Mouse (Mus musculus) heart, embryonic 11.5 days (tissue): Measurements from ENCODE around the gene BC035947. TPM values are rescaled to one million over a fixed set of nuclear protein-coding genes. Genes with fewer than 3 reads are reported as not detected.
"Not testable (repeated sequence)": the region's sequence is repeated elsewhere in the genome, so short reads cannot be mapped to it uniquely, and the experiment has no call there.

Experiments
- ATAC-seq: fragments of 200-750 bp; cut with Nextera tagmentation; replicated peaks from 2 replicates; pipeline ENCODE4 v1.8.0; 2017; ENCODE audit warnings: moderate library complexity; ENCODE audit not compliant: insufficient number of reproducible peaks, low FRiP score, low TSS enrichment
- H3K27ac ChIP-seq: fragments of 300-500 bp; sonication (generic); 2 replicates; pipeline ENCODE4 v1.5.1; 2014; ENCODE audit warnings: mild to moderate bottlenecking, low read depth, low read length
- H3K27me3 ChIP-seq: fragments of 300-500 bp; sonication (generic); 2 replicates; pipeline ENCODE4 v1.6.1; 2014; ENCODE audit warnings: mild to moderate bottlenecking, low read length, mixed read lengths; ENCODE audit not compliant: control insufficient read depth, insufficient read depth
- H3K36me3 ChIP-seq: fragments of 300-500 bp; sonication (generic); 2 replicates; pipeline ENCODE4 v1.6.1; 2014; ENCODE audit warnings: mild to moderate bottlenecking, low read length, moderate library complexity, mixed read lengths; ENCODE audit not compliant: control insufficient read depth, insufficient read depth
- H3K4me1 ChIP-seq: fragments of 300-500 bp; sonication (generic); 2 replicates; pipeline ENCODE4 v1.6.1; 2014; ENCODE audit warnings: low read length; ENCODE audit not compliant: control insufficient read depth, insufficient read depth
- H3K4me2 ChIP-seq: fragments of 300-500 bp; sonication (generic); 2 replicates; pipeline ENCODE4 v1.6.1; 2014; ENCODE audit warnings: mild to moderate bottlenecking, moderate library complexity
- H3K4me3 ChIP-seq: fragments of 300-500 bp; sonication (generic); 2 replicates; pipeline ENCODE4 v1.5.1; 2014; ENCODE audit warnings: low read depth, low read length
- H3K9ac ChIP-seq: fragments of 300-500 bp; sonication (generic); 2 replicates; pipeline ENCODE4 v1.6.1; 2014; ENCODE audit warnings: mild to moderate bottlenecking, low read depth, low read length, moderate library complexity
- H3K9me3 ChIP-seq: fragments of 300-500 bp; sonication (generic); replicated peaks from 2 replicates; pipeline ENCODE4 v1.6.1; 2016; ENCODE audit warnings: low read length; ENCODE audit not compliant: control insufficient read depth
- WGBS: fragments of 180-500 bp; shearing (Covaris S2); extraction: QIAGEN DNeasy Blood & Tissue Kit; methylation state at CpG from one replicate; pipeline ENCODE4 v1.1.7; 2014; ENCODE audit not compliant: insufficient replicate concordance; 5-methylcytosine and 5-hydroxymethylcytosine counted together
- polyA plus RNA-seq: library from polyadenylated mRNA; unstranded; fragments of >200 nt; fragmentation: Nextera tagmentation; extraction: Ambion mirVana; gene quantifications from 2 replicates; pipeline ENCODE4 v1.2.1, GENCODE M21; 2014

Gene BC035947
- polyA plus RNA-seq, 1 experiment from 2014 or later, result 0.09 TPM

DNA sequence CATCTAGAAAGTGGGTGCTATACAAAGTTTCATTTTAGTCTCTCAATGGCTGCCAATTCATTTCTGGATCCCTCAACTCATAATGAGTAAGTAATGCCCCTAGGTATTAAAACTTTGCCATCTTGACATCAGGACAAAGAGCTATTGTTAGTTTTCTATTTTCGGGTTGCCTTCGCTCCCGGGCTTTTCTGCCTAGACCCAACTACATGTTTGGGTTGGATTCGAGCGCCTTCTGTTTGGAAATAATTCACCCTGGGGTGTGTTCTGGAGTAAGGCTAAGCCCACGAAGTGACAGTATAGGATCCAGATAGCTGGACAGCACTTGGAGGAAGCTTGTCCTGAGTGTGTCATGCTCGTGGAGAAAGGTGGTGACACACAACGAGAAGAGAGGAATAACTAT, 798 bp upstream of the BC035947 start:
- Histone ChIP-seq H3K9me3 (no peaks in the 10 kb centered on the region), H3K27ac (no peak overlapping the region), H3K4me2 (no peak overlapping the region), H3K9ac (no peak overlapping the region), H3K4me1 (no peaks in the 10 kb centered on the region), H3K27me3 (peaks cover 8% of the 10 kb centered on the region), H3K36me3 (no peaks in the 10 kb centered on the region), H3K4me3 (no peak overlapping the region)
- ATAC-seq, result no peak
- 72% methylated on average over 8 of the region's 8 CpGs for WGBS

DNA sequence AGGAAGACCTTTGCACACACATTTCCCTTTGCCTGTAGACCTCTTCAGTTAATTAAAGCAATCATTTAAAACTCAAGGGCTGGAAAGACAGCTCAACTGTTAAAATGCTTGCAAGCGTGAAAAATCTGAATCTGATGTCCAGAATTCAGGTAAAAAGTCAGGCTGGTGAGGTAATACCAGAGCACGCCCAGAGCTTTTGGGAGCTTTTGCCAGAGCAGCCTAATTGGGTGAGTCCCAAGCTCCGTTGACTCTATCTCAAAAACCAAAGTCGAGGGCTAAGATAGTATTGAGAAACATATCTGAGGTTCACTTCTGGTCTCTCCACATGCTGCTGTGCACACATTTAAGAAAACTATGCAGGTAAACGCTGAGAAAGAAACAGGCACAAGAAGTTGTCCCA, 1.1 kb downstream of the BC035947 start, which contains the start of gene Mogat1:
Mogat1 (plus strand) TSS at position 130 of the 400 bp plus-strand sequence.
- Histone ChIP-seq H3K27me3 (peaks cover 8% of the 10 kb centered on the region), H3K36me3 (no peaks in the 10 kb centered on the region), H3K4me2 (peak within 1 kb of the TSS; percentile 68), H3K4me3 (peak within 1 kb of the TSS; percentile 38), H3K27ac (no peak within 1 kb of the TSS), H3K9ac (no peak within 1 kb of the TSS), H3K4me1 (no peaks in the 10 kb centered on the region), H3K9me3 (no peaks in the 10 kb centered on the region)
- no peak for ATAC-seq
- WGBS, result 60% methylated on average over 5 of the region's 5 CpGs

DNA sequence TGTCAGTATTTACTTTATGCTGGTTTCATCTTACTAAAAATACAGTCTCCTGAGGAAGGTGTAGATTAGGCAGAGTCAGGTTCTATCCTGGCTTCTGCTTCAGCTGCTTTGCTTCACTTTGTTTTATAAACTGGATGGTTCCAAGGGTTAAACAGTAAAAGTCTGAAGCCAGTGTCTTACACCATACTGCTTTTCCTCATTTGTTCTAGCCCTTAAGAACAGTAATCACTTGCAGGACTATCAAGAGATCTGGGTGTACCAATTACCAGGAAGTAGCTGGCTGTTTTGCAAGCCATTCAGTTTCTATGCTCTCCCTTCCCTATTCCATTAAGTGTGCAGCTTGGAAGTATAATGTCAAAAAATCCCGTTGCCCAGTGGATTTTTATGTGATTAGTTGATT, 4.8 kb downstream of the BC035947 start:
- WGBS, result 51% methylated on average over 1 of the region's 1 CpGs
- Histone ChIP-seq H3K27me3 (peaks cover 8% of the 10 kb centered on the region), H3K4me2 (no peak overlapping the region), H3K9ac (no peak overlapping the region), H3K36me3 (no peaks in the 10 kb centered on the region), H3K4me1 (no peaks in the 10 kb centered on the region), H3K27ac (no peak overlapping the region), H3K9me3 (no peaks in the 10 kb centered on the region), H3K4me3 (no peak overlapping the region)
- no peak for ATAC-seq

DNA sequence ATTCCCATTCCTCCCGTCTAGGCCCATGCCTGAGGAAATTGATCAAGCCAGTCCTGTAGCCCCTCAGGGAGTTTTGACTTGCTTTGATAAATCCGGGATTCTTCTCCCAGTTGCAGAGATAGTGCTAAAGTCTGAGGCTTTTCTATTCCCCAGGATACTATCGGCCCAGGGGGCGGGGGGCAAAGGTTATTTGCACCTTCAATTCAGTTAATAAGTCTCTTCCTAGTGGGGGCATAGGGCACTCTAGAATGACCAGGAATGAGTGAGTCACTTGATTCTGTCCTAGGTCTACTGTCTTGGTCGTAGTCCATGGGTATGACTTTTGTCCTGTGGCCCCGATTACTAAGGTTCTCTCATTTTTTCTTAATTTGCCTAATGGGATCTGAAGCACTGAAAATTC, 9.4 kb downstream of the BC035947 start:
- 86% methylated on average over 6 of the region's 6 CpGs for WGBS
- Histone ChIP-seq H3K27ac (no peak overlapping the region), H3K4me2 (no peak overlapping the region), H3K27me3 (no peaks in the 10 kb centered on the region), H3K9me3 (no peaks in the 10 kb centered on the region), H3K4me1 (no peaks in the 10 kb centered on the region), H3K36me3 (no peaks in the 10 kb centered on the region), H3K4me3 (no peak overlapping the region), H3K9ac (no peak overlapping the region)
- ATAC-seq, result no peak

DNA sequence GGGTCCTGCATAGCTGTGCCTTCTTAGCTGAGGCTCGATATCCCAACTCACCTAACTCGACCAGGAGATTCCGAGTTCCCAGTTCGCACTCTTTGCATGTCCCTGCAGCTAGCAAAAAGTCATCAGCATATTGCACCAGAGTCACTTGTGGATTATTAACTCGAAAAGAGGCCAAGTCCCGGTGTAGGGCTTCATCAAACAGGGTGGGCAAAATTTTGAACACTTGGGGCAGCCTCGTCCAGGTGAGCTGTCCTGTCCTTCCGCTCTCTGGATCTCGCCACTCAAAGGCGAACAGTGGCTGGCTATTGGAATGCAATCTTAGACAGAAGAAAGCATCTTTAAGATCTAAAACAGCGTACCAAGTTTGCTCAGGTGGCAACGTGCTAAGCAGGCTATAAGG, 10.1 kb downstream of the BC035947 start:
- H3K4me2 ChIP-seq, H3K27ac ChIP-seq, H3K36me3 ChIP-seq, ATAC-seq, H3K4me3 ChIP-seq, H3K4me1 ChIP-seq, H3K9me3 ChIP-seq, H3K9ac ChIP-seq, H3K27me3 ChIP-seq: not testable (repeated sequence)
- 83% methylated on average over 12 of the region's 12 CpGs for WGBS

DNA sequence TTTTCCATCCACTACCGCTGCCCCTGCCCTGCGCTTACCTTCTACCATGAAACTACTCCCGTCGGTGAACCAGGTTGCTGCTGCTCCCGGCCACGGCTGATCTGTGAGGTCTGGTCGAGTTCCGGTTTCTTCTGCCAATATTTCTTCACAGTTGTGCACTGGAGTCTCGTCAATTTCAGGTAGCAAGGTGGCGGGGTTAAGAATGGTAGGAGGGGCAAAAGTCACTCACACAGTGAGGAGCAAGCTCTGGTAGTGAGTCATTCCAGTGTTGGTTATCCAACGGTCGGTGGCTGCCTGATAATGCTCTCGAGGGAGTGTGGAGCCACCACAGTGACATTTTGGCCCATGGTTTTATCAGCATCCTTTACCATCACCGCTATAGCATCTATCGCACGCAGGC, 10.9 kb downstream of the BC035947 start:
- Histone ChIP-seq H3K4me1 (no peaks in the 10 kb centered on the region), H3K27ac (no peak overlapping the region), H3K4me2 (no peak overlapping the region), H3K4me3 (no peak overlapping the region), H3K27me3 (no peaks in the 10 kb centered on the region), H3K9me3 (no peaks in the 10 kb centered on the region), H3K36me3 (no peaks in the 10 kb centered on the region), H3K9ac (no peak overlapping the region)
- WGBS, result 84% methylated on average over 16 of the region's 16 CpGs
- no peak for ATAC-seq

DNA sequence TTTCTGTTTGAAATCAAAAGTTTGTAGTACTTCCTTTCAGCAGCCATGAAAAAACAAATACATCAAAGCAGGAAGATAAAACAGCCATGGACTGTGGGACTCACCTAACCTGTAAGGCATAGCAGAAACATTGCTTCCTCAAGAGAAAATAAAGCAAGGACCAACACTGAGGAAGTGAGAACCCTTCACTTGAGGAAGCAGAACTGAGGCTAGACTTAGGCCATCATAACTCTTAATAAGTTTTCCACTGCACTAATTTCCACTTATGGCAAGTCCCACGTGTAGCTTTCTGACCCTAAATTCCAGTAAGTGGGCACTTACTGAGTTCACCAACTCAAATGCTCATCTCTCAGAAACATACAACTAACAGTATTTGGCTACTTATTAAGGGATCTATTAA, 21.8 kb downstream of the BC035947 start:
- WGBS, result 72% methylated on average over 1 of the region's 1 CpGs
- Histone ChIP-seq H3K4me3 (no peak overlapping the region), H3K4me2 (no peak overlapping the region)

DNA sequence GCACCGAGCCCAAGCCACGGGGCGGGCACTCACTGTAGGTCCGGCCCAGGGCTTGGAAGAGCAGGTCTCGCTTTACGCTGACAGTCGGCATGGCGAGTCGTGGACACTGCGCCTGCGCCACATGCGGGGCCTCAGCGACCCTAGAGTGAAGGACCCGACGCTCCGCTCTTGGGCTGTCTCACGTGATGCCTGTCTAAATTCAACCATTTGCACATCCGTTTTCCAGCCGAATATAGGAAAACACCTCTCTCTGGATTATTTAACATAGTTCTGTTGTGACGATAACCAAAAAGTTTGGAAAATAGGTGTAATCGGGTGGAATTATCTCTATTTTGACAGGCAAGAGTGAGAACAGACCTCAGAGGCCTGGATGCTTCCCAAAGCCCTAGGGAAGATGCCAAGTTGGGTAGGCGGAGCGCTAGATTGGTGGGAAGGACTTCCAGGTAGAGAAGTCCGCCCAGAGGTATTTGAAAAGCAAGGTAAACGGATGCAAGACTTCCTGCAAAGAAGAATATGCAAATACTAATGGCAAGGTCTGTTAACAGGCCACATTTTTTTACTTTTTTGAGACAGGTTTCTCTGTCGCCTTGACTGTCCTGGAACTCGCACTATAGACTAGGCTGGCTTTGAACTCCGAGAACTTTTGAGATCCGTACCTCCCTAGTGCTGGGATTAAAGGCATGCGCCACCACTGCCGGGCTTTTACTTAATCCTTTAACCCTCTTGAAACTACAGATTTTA, 23.0 kb downstream of the BC035947 start, which contains the start of gene Farsb:
Farsb (minus strand) TSS at position 146 of the 741 bp plus-strand sequence.
- no peaks in the 10 kb centered on the region for H3K9me3 ChIP-seq
- peak within 1 kb of the TSS; percentile 84 for H3K9ac ChIP-seq
- no peaks in the 10 kb centered on the region for H3K27me3 ChIP-seq
- peak; percentile 95 for ATAC-seq
- WGBS, result under 1% methylated on average over 31 of the region's 31 CpGs
- H3K27ac ChIP-seq, result peak within 1 kb of the TSS; percentile 47; the same call in 1 of the 2 replicates
- H3K4me2 ChIP-seq, result peak within 1 kb of the TSS; percentile 72
- H3K36me3 ChIP-seq, result no peaks in the 10 kb centered on the region
- peaks cover 10% of the 10 kb centered on the region for H3K4me1 ChIP-seq
- H3K4me3 ChIP-seq, result peak within 1 kb of the TSS; percentile 96

More for the DNA sequence above, 21.8 kb downstream of the BC035947 start:
- no peaks in the 10 kb centered on the region for H3K9me3 ChIP-seq
- H3K4me1 ChIP-seq, result peaks cover 10% of the 10 kb centered on the region
- H3K27me3 ChIP-seq, result no peaks in the 10 kb centered on the region
- no peak for ATAC-seq
- H3K36me3 ChIP-seq, result no peaks in the 10 kb centered on the region
- H3K9ac ChIP-seq, result no peak overlapping the region
- H3K27ac ChIP-seq, result no peak overlapping the region

DNA sequence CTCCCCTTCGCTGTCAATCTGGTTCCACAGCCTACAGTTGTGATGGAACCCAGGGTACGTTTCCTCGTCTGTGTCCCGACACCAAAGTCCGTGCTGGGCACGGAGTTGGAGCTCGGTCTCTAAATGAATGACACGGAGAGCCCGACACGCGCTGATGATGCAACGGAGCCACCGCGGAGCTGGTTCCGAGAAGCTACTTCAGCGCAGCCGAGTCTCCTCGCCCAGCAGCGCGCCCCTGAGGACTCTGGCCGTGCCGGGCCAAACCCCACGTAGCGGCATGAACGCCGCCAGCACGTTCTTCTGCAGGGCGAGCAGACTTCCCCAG, 23.6 kb downstream of the BC035947 start:
- Histone ChIP-seq H3K36me3 (no peaks in the 10 kb centered on the region), H3K9ac (peak overlapping the region; percentile 84), H3K4me3 (peak overlapping the region; percentile 96), H3K4me1 (peaks cover 10% of the 10 kb centered on the region), H3K4me2 (peak overlapping the region; percentile 72), H3K27me3 (no peaks in the 10 kb centered on the region), H3K27ac (peak overlapping the region; percentile 47; the same call in 1 of the 2 replicates), H3K9me3 (no peaks in the 10 kb centered on the region)
- WGBS, result 0% methylated on average over 28 of the region's 28 CpGs
- no peak; the same call in 1 of the 2 replicates for ATAC-seq
